Mouse (Mus musculus): ENCODE results near the gene Ddx5.

GRCm38 (mm10) chr11:106742388-106742841 is 46.6 kb downstream of the Ddx5 start:
- TF ChIP-seq TAL1 (IDR thresholded peaks at IDR 0.05; ENCODE audit: low read length) (no peak), GATA1 (IDR thresholded peaks at IDR 0.05; ENCODE audit: low read length) (no peak)
